ENCODE assay signal across 25 mouse cellular contexts in the genomic region with DNA sequence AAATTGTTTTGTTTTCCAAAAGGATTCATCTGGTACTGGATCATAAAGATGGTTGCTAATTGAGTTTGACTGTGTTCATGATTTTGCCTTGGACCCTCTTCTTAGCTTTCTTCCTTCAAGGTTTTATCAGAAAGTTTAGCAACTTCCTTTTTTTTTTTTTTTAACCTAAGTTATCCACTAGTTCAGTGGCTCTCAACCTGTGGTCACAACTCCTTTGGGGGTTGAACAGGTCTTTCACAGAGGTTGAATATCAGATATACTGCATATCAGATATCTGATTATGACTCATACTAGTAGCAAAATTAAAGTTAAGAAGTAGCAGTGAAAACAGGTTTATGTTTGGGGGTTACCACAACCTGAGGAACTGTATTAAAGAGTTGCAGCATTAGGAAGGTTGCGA.
DNase-seq lines count a peak whose midpoint lies in the region; ATAC-seq lines count a peak whose summit lies in the region.
"Had no signal": no experiment of that assay in that cellular context is flagged by ENCODE, and none has a peak within 500 bp of the region (broad histone marks: within the 10 kb centered on the region; RNA-seq: fewer than 3 reads in every experiment).

No protein-coding gene starts in this region.

- H3K4me2 ChIP-seq in intestine, embryonic 15.5 days (replicated peaks), result no peak overlapping the region
- H3K4me2 ChIP-seq: embryonic facial prominence, embryonic 12.5 days; embryonic facial prominence, embryonic 15.5 days; forebrain, embryonic 12.5 days; forebrain, embryonic 15.5 days; heart, embryonic 13.5 days; hindbrain, embryonic 12.5 days; hindbrain, embryonic 15.5 days had no signal

- no peak overlapping the region for H3K4me3 ChIP-seq in intestine, embryonic 15.5 days (replicated peaks)
- H3K4me3 ChIP-seq: embryonic facial prominence, embryonic 12.5 days; embryonic facial prominence, embryonic 15.5 days; forebrain, embryonic 12.5 days; forebrain, embryonic 15.5 days; heart, embryonic 13.5 days; hindbrain, embryonic 12.5 days; hindbrain, embryonic 15.5 days had no signal

- peaks cover 5% of the 10 kb centered on the region; the same call in 1 of the 2 replicates for H3K36me3 ChIP-seq in splenic B cell, adult 2 months (ENCODE audit: control insufficient read depth, insufficient read depth, low read length, poor library complexity, severe bottlenecking)
- H3K36me3 ChIP-seq in intestine, embryonic 15.5 days, result no peaks in the 10 kb centered on the region
- H3K36me3 ChIP-seq: embryonic facial prominence, embryonic 12.5 days; embryonic facial prominence, embryonic 15.5 days; forebrain, embryonic 12.5 days; forebrain, embryonic 15.5 days; heart, embryonic 13.5 days; hindbrain, embryonic 12.5 days; hindbrain, embryonic 15.5 days had no signal

- 93% methylated on average over 1 of the region's 1 CpGs for WGBS in intestine, embryonic 15.5 days

- peak; percentile 22 to 29; a peak in 1 of 4 replicates for ATAC-seq in hematopoietic stem cell, adult 5-6 weeks (replicated peaks in 1 of 2; ENCODE audit: insufficient read depth in 1 of 2, low FRiP score in 2 of 2, low TSS enrichment in 1 of 2, low read depth in 1 of 2, poor library complexity in 2 of 2, severe bottlenecking in 2 of 2)
- no peak for ATAC-seq in intestine, embryonic 15.5 days
- ATAC-seq: forebrain, embryonic 15.5 days; Patski had no signal

- no peaks in the 10 kb centered on the region for H3K9me3 ChIP-seq in intestine, embryonic 15.5 days
- H3K9me3 ChIP-seq: embryonic facial prominence, embryonic 12.5 days; embryonic facial prominence, embryonic 15.5 days; forebrain, embryonic 12.5 days; forebrain, embryonic 15.5 days; heart, embryonic 13.5 days; hindbrain, embryonic 12.5 days; hindbrain, embryonic 15.5 days had no signal

- peak; percentile 67 for DNase-seq in 416B (ENCODE audit: low read depth)
- DNase-seq in MEL-GATA-1-ER (ENCODE audit: extremely low read depth, low read depth), result peak; percentile 29
- peak; percentile 18 for DNase-seq in splenic B cell, adult 2 months (ENCODE audit: low read depth, low spot score)
- no peak for DNase-seq in testis, postnatal 14 days (ENCODE audit: low spot score)
- DNase-seq in neural tube, embryonic 10.5 days (ENCODE audit: extremely low spot score, low spot score), result no peak
- DNase-seq: adrenal gland, postnatal 10 days; adrenal gland, postnatal 36 days; B cell, adult 2 months; cerebellum, adult 18-20 months; cerebellum, adult 9-10 months; cerebellum, postnatal 14 days; gastrocnemius, postnatal 36 days; heart, adult 18-20 months; heart, postnatal 14 days; heart, postnatal 4 days had no signal

- no peak overlapping the region for H3K27ac ChIP-seq in intestine, embryonic 15.5 days
- H3K27ac ChIP-seq: embryonic facial prominence, embryonic 12.5 days; embryonic facial prominence, embryonic 15.5 days; forebrain, embryonic 12.5 days; forebrain, embryonic 15.5 days; heart, embryonic 13.5 days; hindbrain, embryonic 12.5 days; hindbrain, embryonic 15.5 days had no signal

- no peaks in the 10 kb centered on the region for H3K4me1 ChIP-seq in intestine, embryonic 15.5 days (replicated peaks)
- H3K4me1 ChIP-seq: embryonic facial prominence, embryonic 12.5 days; embryonic facial prominence, embryonic 15.5 days; forebrain, embryonic 12.5 days; forebrain, embryonic 15.5 days; heart, embryonic 13.5 days; hindbrain, embryonic 12.5 days; hindbrain, embryonic 15.5 days had no signal

- no peaks in the 10 kb centered on the region for H3K27me3 ChIP-seq in splenic B cell, adult 2 months (ENCODE audit: control insufficient read depth, insufficient read depth, low read length, poor library complexity, severe bottlenecking)
- H3K27me3 ChIP-seq in intestine, embryonic 15.5 days (replicated peaks), result no peaks in the 10 kb centered on the region
- H3K27me3 ChIP-seq: embryonic facial prominence, embryonic 12.5 days; embryonic facial prominence, embryonic 15.5 days; forebrain, embryonic 12.5 days; forebrain, embryonic 15.5 days; heart, embryonic 13.5 days; hindbrain, embryonic 12.5 days; hindbrain, embryonic 15.5 days had no signal

- H3K9ac ChIP-seq in intestine, embryonic 15.5 days, result no peak overlapping the region
- H3K9ac ChIP-seq: embryonic facial prominence, embryonic 12.5 days; embryonic facial prominence, embryonic 15.5 days; forebrain, embryonic 12.5 days; forebrain, embryonic 15.5 days; heart, embryonic 13.5 days; hindbrain, embryonic 12.5 days; hindbrain, embryonic 15.5 days had no signal

Comparison
In these comparisons a context has a peak if more than half of its experiments do, and no peak if none do; other contexts are left out.
1. DNase-seq: peak in 416B (single experiment), MEL-GATA-1-ER (single experiment) and splenic B cell, adult 2 months (single experiment); none in testis, postnatal 14 days (single experiment) and neural tube, embryonic 10.5 days (single experiment).